Mouse (Mus musculus): ENCODE measurements around the gene Prph.
"Not testable (repeated sequence)": the region's sequence is repeated elsewhere in the genome, so short reads cannot be mapped to it uniquely, and the experiment has no call there.

Gene Prph

GRCm38 (mm10) chr15:99074600-99075333 is 19.8 kb downstream of the Prph start:
- DNase-seq (ENCODE audit: extremely low read depth, low read depth): peak; percentile 99

- DNase-seq (ENCODE audit: extremely low read depth, low read depth): not testable (repeated sequence)
Observed at GRCm38 (mm10) chr15:99076011-99076410, 21.0 kb downstream of the Prph start.

DNA sequence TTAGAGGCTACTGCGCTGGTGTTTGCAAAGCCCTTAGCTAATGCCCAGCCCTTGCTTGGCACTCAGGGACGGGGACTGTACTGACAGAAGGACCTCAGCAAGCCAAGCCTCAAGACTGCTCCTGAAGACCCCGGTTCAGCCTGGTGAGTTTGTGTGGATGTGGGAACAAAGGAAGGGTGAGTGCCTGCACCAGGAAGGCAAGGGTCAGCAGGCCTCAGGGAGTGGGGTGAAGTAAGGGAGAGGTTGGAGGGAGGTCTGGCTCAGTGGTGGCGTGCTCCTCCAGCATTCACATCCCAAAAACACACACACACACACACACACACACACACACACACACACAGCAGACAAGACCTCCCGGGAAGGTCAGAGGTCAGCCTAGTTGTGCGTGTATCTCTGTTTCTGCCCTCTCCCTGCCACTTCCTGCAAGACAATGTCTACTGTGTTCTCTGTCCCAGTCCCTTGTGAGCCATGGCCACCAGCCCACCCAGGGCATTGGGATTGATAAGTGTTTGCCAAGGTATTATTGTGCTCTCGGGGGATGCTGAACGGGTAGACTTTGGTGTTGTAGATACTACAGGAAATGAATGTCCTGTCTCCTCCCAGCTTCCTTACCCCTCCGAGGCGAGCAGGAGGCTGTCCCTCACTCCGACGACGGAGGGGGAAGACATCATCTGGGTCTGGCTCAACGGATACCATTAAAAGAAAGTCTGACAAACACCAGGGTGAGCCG is 23.4 kb downstream of the Prph start:
- DNase-seq (ENCODE audit: extremely low read depth, low read depth): no peak

- no peak for DNase-seq (ENCODE audit: extremely low read depth, low read depth)
Observed at GRCm38 (mm10) chr15:99079804-99080203, 24.8 kb downstream of the Prph start.

DNA sequence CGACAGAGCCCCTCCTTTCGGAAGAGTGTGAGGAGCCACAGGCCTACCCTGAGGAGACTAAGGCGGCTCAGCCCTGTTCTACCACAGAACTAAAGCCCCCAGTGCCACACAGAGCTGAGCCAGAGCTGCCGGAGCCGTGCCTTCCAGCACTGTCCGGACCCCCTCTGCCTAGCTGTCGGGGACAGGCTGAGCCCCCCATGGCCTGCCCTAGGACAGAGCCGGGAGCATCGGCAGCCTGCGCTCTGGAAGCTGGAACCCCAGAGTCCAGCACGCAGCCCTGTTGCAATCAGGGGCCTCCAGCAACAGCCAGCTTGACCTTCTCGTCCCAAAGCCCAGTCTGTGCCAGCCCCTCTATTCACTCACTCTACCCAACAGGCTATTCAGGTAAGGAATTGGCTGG is 27.3 kb downstream of the Prph start:
- DNase-seq (ENCODE audit: extremely low read depth, low read depth): no peak

- no peak for DNase-seq (ENCODE audit: extremely low read depth, low read depth)
Observed at GRCm38 (mm10) chr15:99082840-99083239, 27.9 kb downstream of the Prph start.

GRCm38 (mm10) chr15:99083258-99083657 is 28.3 kb downstream of the Prph start:
- peak; percentile 36 for DNase-seq (ENCODE audit: extremely low read depth, low read depth)

DNA sequence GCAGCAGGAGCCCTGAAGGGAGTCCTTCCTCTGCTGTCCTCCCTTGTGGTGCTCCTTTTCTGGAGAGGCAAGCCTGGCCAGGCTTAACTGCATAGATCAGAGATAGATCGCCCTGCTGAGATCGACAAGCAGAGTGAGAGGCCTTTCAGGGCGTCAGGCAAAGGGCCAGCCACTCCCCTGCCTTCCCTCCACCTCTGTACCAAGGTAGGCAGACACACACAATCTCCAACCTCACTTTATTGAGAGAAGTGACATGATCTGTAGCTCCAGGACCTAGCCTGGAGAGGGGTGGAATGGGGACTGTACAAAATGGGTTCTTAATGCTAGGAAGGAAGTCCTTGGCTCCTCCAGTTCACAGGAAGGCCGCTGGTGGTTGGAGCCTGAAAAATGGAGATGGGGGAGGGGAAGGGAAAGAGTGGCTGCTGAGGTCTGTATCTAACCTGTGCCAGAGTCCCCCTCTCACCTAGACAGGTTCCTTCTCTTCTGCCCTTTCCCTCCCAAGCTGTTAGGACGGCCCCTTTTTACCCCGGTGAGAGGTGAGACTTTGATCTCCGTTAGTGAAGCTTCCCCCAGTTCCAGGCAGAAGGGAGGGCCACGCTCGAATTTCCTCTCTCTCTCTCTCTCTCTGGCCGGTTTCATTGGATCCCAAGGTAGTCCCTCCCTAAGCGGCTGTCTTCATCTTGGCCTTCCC is 29.0 kb downstream of the Prph start:
- no peak for DNase-seq (ENCODE audit: extremely low read depth, low read depth)

GRCm38 (mm10) chr15:99084618-99085017 is 29.6 kb downstream of the Prph start:
- no peak for DNase-seq (ENCODE audit: extremely low read depth, low read depth)

DNA sequence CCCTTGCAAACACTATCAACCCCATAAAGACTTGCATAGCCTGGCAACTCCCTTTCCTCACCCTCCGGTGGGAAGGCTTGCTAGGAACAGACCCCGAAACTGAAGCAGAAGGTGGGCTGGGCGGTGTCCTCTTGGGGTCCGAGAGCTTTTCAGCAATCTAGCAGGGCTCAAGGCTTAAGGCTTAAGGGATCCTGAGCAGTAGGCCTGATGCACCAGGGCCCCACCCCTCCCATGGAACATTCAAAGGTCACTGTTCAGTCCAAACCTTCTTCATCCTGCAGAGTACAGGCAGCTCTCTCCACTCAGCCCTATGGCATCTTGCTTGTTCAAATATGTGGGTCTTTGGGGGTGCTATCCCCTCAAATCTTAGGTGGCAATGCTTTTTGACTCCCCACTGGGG is 31.0 kb downstream of the Prph start:
- no peak for DNase-seq (ENCODE audit: extremely low read depth, low read depth)

DNA sequence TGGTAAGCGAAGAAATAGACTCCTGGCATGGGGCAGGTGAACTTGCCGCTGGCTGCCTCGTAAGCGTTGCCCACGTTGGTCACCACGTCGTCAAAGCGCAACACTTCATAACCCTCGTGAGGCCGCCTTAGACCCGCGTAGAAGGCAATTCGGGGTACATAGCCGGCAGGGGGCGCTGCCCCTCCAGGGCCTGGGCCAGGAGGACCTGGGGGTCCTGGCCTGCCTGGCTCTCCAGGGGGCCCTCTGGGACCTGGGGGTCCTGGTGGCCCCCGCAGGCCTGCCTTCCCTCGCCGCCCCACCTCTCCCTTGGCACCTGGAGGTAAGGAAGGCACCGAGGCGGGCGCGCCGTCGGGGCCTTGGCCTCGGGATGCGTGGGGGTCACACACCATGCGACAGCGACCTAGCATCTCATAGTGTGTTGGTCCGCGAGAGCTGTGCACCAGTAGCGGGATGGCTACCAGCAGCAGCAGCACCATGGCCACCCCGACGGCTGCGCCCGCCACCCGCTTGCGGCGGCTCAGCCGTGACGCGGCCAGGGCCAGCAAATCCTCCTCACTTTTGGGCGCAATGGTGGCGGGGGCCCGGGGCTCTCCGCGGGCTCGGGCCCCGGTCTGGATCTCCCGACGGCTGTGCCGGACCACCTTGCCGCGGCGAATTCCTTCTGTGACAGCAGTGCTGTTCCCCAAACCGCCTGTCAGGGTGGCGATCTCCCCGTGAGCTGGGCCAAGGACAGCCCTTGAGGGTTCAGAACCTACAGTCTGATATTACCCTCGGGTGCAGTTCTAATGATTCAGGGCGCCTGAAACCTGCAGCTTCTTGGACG is 32.5 kb downstream of the Prph start, which contains the start of gene C1ql4:
C1ql4 (minus strand) TSS at position 565 of the 823 bp plus-strand sequence.
- no peak for DNase-seq (ENCODE audit: extremely low read depth, low read depth)

GRCm38 (mm10) chr15:99088292-99088691 is 33.3 kb downstream of the Prph start:
- DNase-seq (ENCODE audit: extremely low read depth, low read depth): no peak

GRCm38 (mm10) chr15:99089069-99089468 is 34.1 kb downstream of the Prph start:
- DNase-seq (ENCODE audit: extremely low read depth, low read depth): no peak

- peak; percentile 41 for DNase-seq (ENCODE audit: extremely low read depth, low read depth)
Observed at GRCm38 (mm10) chr15:99092870-99093269, 37.9 kb downstream of the Prph start, which contains the start of gene Dnajc22. Dnajc22 (plus strand) TSS chr15:99093170.

DNA sequence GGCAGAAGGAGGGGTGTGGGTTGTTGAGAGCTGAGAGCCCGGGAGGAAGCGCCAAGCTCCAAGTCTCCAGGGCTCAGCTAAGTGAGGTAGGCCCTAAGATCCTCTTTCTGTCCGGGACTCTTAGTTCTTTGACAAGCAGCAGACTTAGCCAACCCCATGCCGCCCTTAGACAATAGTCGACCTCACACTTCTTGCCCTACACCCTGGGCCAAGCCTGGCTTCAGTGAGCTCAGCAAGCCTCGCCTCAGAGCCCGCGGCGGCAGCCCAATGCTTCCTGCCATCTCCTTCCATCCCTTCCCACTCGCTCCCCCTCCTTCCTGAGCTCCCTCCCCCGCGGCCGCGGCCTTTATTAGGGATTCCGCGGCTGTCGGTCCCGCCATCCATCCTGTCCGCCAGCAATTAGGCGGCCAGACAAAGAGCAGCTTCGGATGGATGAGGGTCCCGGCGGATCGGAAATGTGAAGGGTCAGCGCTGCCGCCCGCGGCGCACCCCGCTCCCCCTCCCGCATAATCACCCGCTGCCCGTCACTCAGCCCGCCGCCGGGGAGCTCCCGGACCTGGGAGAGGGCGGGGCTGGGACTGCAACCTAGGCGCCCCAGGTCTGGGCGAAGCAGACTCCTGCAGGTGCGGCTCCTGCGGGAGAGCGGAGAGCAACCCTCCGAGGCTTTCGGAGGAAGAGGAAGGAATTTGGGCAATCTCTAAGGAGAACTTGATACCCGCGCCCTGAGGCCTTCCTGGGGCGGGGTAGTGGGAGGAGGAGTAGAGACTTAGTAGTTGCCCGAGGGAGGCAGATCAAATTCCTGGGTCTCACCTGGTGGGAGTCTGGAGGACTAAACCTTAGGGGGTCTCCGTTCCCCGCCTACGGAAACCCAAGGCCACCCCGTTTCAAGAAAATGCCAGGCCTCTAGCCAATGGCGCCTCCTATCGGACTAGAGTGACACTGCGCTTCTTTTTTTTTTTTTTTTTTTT is 38.6 kb downstream of the Prph start:
- peak; percentile 65 for DNase-seq (ENCODE audit: extremely low read depth, low read depth)

- no peak for DNase-seq (ENCODE audit: extremely low read depth, low read depth)
Observed at GRCm38 (mm10) chr15:99094631-99095270, 39.8 kb downstream of the Prph start.

DNA sequence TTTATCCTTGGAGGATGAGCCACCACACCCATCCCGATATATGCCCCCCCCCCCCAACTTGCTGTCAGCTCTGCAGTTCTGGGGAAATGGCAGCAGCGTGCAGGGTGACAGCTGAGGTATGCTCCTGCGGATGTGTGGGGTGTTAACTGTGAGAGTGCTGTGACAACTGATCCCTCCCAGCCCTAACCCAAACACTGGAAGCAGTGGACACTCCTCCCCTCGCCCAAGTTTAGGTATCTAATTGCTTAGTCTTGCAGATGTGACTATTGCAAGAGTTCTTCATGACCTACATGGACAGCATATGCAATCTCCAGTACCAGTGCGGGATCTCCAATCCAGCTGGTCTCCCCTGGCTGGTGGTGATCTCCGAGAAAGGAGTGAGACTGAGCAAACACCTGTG is 40.4 kb downstream of the Prph start:
- no peak for DNase-seq (ENCODE audit: extremely low read depth, low read depth)

GRCm38 (mm10) chr15:99096061-99096793 is 41.3 kb downstream of the Prph start:
- DNase-seq (ENCODE audit: extremely low read depth, low read depth): no peak
